Mouse (Mus musculus): Measurements from ENCODE around the gene 4930412O13Rik.

GRCm38 (mm10) chr2:9877326-9877690 is 3.7 kb upstream of the 4930412O13Rik start:
- no peak for TF ChIP-seq MYB (IDR thresholded peaks at IDR 0.05; ENCODE audit: low read depth, low read length)
- TF ChIP-seq GATA1 (IDR thresholded peaks at IDR 0.05; ENCODE audit: low read depth, low read length) = no peak
- TF ChIP-seq JUND (IDR thresholded peaks at IDR 0.05; ENCODE audit: low read depth, low read length) = no peak
- TF ChIP-seq UBTF (IDR thresholded peaks at IDR 0.05; ENCODE audit: borderline replicate concordance, insufficient read depth, low read depth, low read length) = no peak
- TF ChIP-seq CTCF (IDR thresholded peaks at IDR 0.05 in 2 of 3, conservative IDR thresholded peaks at IDR 0.05 in 1 of 3; ENCODE audit: control insufficient read depth in 1 of 3, insufficient read depth in 1 of 3, low read depth in 2 of 3, low read length in 3 of 3, poor library complexity in 1 of 3, severe bottlenecking in 1 of 3) = no peak
- no peak for TF ChIP-seq NELFE (IDR thresholded peaks at IDR 0.05; ENCODE audit: low read depth, low read length)
- TF ChIP-seq ZNF384 (IDR thresholded peaks at IDR 0.05; ENCODE audit: low read depth, low read length) = no peak
- TF ChIP-seq POLR2A (IDR thresholded peaks at IDR 0.05; ENCODE audit: control insufficient read depth in 1 of 2, insufficient read depth in 1 of 2, low read depth in 1 of 2, low read length in 2 of 2, poor library complexity in 1 of 2) = no peak
- no peak for TF ChIP-seq POLR2AphosphoS2 (IDR thresholded peaks at IDR 0.05; ENCODE audit: low read length)

Measured in MEL (cell line).